Mouse (Mus musculus): ENCODE measurements around the gene Mfng. TPM values are rescaled to one million over a fixed set of nuclear protein-coding genes. Genes with fewer than 3 reads are reported as not detected.
A peak's percentile ranks its signal among the peaks of the same experiment; 100 is the strongest.

Gene Mfng
- polyA plus RNA-seq, 1 experiment from 2014 or later: 61.8 TPM

DNA sequence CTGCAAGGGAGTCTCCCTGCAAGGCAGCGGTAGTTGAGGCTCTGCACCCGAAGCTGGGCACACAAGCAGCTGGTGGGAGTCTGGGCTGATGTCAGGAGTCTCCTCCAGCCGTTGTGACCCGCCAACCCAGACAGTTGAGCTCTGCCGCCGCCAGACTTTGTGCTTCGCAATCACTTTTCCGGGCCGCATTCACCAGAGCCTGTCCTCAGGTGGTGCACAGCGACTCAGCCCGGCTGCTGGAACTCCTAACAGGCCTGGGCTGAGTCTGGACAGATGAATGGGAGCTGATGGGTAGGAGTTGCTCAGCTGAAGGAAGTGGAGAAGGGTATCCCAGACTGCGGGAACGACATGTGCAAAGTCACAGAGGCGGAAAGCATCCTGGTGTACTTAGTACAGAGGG, 53.9 kb downstream of the Mfng start:
- H3K36me3 ChIP-seq (ENCODE audit: control insufficient read depth, insufficient read depth, low read length): no peaks in the 10 kb centered on the region
- no peak overlapping the region for H3K9ac ChIP-seq (ENCODE audit: low read length)
- no peak overlapping the region for H3K4me2 ChIP-seq
- H3K9me3 ChIP-seq (ENCODE audit: control insufficient read depth, low read length): no peaks in the 10 kb centered on the region
- H3K4me1 ChIP-seq (ENCODE audit: control insufficient read depth, insufficient read depth, low read length): peaks cover 11% of the 10 kb centered on the region
- no peak overlapping the region for H3K27ac ChIP-seq (ENCODE audit: low read depth, low read length)
- ATAC-seq (ENCODE audit: low FRiP score) (no peak), DNase-seq (ENCODE audit: low spot score, missing footprints) (peak; percentile 92)
- H3K27me3 ChIP-seq (ENCODE audit: control insufficient read depth, insufficient read depth, low read length): peaks cover 44% of the 10 kb centered on the region
- H3K4me3 ChIP-seq (ENCODE audit: low read depth, low read length): no peak overlapping the region
- WGBS: 5% methylated on average over 14 of the region's 14 CpGs

- ATAC-seq (ENCODE audit: low FRiP score): peak; percentile 38; the same call in 1 of the 2 replicates
- H3K36me3 ChIP-seq (ENCODE audit: control insufficient read depth, insufficient read depth, low read length): no peaks in the 10 kb centered on the region
- H3K9me3 ChIP-seq (ENCODE audit: control insufficient read depth, low read length): no peaks in the 10 kb centered on the region
- DNase-seq (ENCODE audit: low spot score, missing footprints): peak; percentile 93
- peak within 1 kb of the TSS; percentile 47 for H3K4me3 ChIP-seq (ENCODE audit: low read depth, low read length)
- 2% methylated on average over 87 of the region's 89 CpGs for WGBS
- peak within 1 kb of the TSS; percentile 56 for H3K9ac ChIP-seq (ENCODE audit: low read length)
- peak within 1 kb of the TSS; percentile 92 for H3K4me2 ChIP-seq
- peaks cover 51% of the 10 kb centered on the region for H3K27me3 ChIP-seq (ENCODE audit: control insufficient read depth, insufficient read depth, low read length)
- H3K27ac ChIP-seq (ENCODE audit: low read depth, low read length): no peak within 1 kb of the TSS
- peaks cover 11% of the 10 kb centered on the region for H3K4me1 ChIP-seq (ENCODE audit: control insufficient read depth, insufficient read depth, low read length)
Observed at GRCm38 (mm10) chr15:78718290-78719250, 54.7 kb downstream of the Mfng start, which contains the start of gene Elfn2. Gene Elfn2 (minus strand): TSS chr15:78718771.

- H3K4me2 ChIP-seq: no peak overlapping the region
- H3K27ac ChIP-seq (ENCODE audit: low read depth, low read length): no peak overlapping the region
- no peak overlapping the region for H3K4me3 ChIP-seq (ENCODE audit: low read depth, low read length)
- no peaks in the 10 kb centered on the region for H3K36me3 ChIP-seq (ENCODE audit: control insufficient read depth, insufficient read depth, low read length)
- peaks cover 21% of the 10 kb centered on the region for H3K4me1 ChIP-seq (ENCODE audit: control insufficient read depth, insufficient read depth, low read length)
- WGBS: 54% methylated on average over 13 of the region's 13 CpGs
- no peak overlapping the region for H3K9ac ChIP-seq (ENCODE audit: low read length)
- ATAC-seq (ENCODE audit: low FRiP score) (no peak), DNase-seq (ENCODE audit: low spot score, missing footprints) (no peak)
- no peaks in the 10 kb centered on the region for H3K9me3 ChIP-seq (ENCODE audit: control insufficient read depth, low read length)
- H3K27me3 ChIP-seq (ENCODE audit: control insufficient read depth, insufficient read depth, low read length): peaks cover 65% of the 10 kb centered on the region
Observed at GRCm38 (mm10) chr15:78716936-78717335, 56.3 kb downstream of the Mfng start.

DNA sequence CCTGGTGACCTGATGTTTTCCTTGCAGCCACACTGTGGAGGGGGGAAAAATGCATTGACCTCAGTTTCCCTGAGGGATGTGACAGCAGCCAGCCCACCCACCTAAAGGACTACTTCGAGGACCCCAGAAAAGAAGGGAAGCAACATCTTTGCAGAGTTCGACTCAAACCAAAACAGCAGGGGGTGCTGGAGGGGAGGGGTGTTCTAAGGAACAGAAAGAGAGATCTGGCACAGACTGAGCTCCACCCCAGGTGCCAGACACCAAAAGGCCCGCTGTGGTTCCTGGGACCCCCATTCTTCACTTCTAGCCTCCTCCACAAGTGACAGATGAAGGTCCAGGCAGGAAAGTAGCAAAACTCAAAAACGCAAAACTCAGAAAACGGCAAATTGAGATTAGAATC, 57.4 kb downstream of the Mfng start:
- Histone ChIP-seq H3K27me3 (ENCODE audit: control insufficient read depth, insufficient read depth, low read length) (peaks cover 72% of the 10 kb centered on the region), H3K4me2 (no peak overlapping the region), H3K36me3 (ENCODE audit: control insufficient read depth, insufficient read depth, low read length) (no peaks in the 10 kb centered on the region), H3K9me3 (ENCODE audit: control insufficient read depth, low read length) (no peaks in the 10 kb centered on the region), H3K4me1 (ENCODE audit: control insufficient read depth, insufficient read depth, low read length) (peaks cover 21% of the 10 kb centered on the region), H3K27ac (ENCODE audit: low read depth, low read length) (no peak overlapping the region), H3K9ac (ENCODE audit: low read length) (no peak overlapping the region), H3K4me3 (ENCODE audit: low read depth, low read length) (no peak overlapping the region)
- 60% methylated on average over 5 of the region's 5 CpGs for WGBS
- no peak for DNase-seq (ENCODE audit: low spot score, missing footprints)
- no peak for ATAC-seq (ENCODE audit: low FRiP score)

- DNase-seq (ENCODE audit: low spot score, missing footprints) (no peak), ATAC-seq (ENCODE audit: low FRiP score) (no peak)
- Histone ChIP-seq H3K4me3 (ENCODE audit: low read depth, low read length) (no peak overlapping the region), H3K4me2 (no peak overlapping the region), H3K9ac (ENCODE audit: low read length) (no peak overlapping the region), H3K36me3 (ENCODE audit: control insufficient read depth, insufficient read depth, low read length) (no peaks in the 10 kb centered on the region), H3K9me3 (ENCODE audit: control insufficient read depth, low read length) (no peaks in the 10 kb centered on the region), H3K4me1 (ENCODE audit: control insufficient read depth, insufficient read depth, low read length) (peaks cover 22% of the 10 kb centered on the region), H3K27ac (ENCODE audit: low read depth, low read length) (no peak overlapping the region), H3K27me3 (ENCODE audit: control insufficient read depth, insufficient read depth, low read length) (peaks cover 58% of the 10 kb centered on the region)
- 88% methylated on average over 7 of the region's 7 CpGs for WGBS
Observed at GRCm38 (mm10) chr15:78713751-78714150, 59.5 kb downstream of the Mfng start.

- WGBS: 9% methylated on average over 53 of the region's 53 CpGs
- peak overlapping the region; percentile 40 for H3K4me2 ChIP-seq
- H3K9me3 ChIP-seq (ENCODE audit: control insufficient read depth, low read length): no peaks in the 10 kb centered on the region
- H3K4me1 ChIP-seq (ENCODE audit: control insufficient read depth, insufficient read depth, low read length): peaks cover 15% of the 10 kb centered on the region
- H3K27ac ChIP-seq (ENCODE audit: low read depth, low read length): no peak overlapping the region
- H3K27me3 ChIP-seq (ENCODE audit: control insufficient read depth, insufficient read depth, low read length): peaks cover 46% of the 10 kb centered on the region
- ATAC-seq (ENCODE audit: low FRiP score): peak; percentile 46
- H3K36me3 ChIP-seq (ENCODE audit: control insufficient read depth, insufficient read depth, low read length): no peaks in the 10 kb centered on the region
- peak; percentile 90 for DNase-seq (ENCODE audit: low spot score, missing footprints)
- no peak overlapping the region for H3K9ac ChIP-seq (ENCODE audit: low read length)
- peak overlapping the region; percentile 20 for H3K4me3 ChIP-seq (ENCODE audit: low read depth, low read length)
Observed at GRCm38 (mm10) chr15:78712335-78713258, 60.7 kb downstream of the Mfng start.

GRCm38 (mm10) chr15:78711935-78712334, 61.3 kb downstream of the Mfng start:
- WGBS: 76% methylated on average over 7 of the region's 7 CpGs

DNA sequence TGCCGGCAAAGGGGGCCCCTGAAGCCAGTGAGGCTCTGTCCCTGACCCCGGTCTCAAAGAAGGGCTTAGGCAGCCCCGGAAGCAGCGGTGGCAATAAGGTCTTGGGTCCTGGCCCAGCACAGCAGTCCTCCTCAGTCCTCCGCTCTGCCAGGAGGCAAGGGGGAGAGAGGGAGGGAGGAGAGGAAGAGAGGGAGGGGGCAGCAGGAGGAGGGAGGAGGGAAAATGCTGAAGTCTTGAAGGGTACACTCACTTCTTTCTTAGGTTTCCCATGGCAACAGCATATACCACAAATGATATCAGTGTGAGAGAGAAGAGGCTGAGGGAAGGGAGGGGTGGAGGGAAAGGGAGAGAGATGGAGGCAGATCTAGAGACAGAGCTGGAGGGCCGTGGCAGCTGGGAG, 62.6 kb downstream of the Mfng start:
- Histone ChIP-seq H3K9ac (ENCODE audit: low read length) (no peak overlapping the region), H3K9me3 (ENCODE audit: control insufficient read depth, low read length) (no peaks in the 10 kb centered on the region), H3K4me2 (no peak overlapping the region), H3K4me3 (ENCODE audit: low read depth, low read length) (no peak overlapping the region), H3K36me3 (ENCODE audit: control insufficient read depth, insufficient read depth, low read length) (no peaks in the 10 kb centered on the region), H3K27me3 (ENCODE audit: control insufficient read depth, insufficient read depth, low read length) (peaks cover 33% of the 10 kb centered on the region), H3K4me1 (ENCODE audit: control insufficient read depth, insufficient read depth, low read length) (peaks cover 15% of the 10 kb centered on the region), H3K27ac (ENCODE audit: low read depth, low read length) (no peak overlapping the region)
- no peak for DNase-seq (ENCODE audit: low spot score, missing footprints)
- WGBS: 46% methylated on average over 6 of the region's 6 CpGs
- ATAC-seq (ENCODE audit: low FRiP score): peak; percentile 43

More at GRCm38 (mm10) chr15:78711935-78712334, 61.3 kb downstream of the Mfng start:
- DNase-seq (ENCODE audit: low spot score, missing footprints) (no peak), ATAC-seq (ENCODE audit: low FRiP score) (no peak)
- H3K27me3 ChIP-seq (ENCODE audit: control insufficient read depth, insufficient read depth, low read length): peaks cover 40% of the 10 kb centered on the region
- H3K4me1 ChIP-seq (ENCODE audit: control insufficient read depth, insufficient read depth, low read length): peaks cover 15% of the 10 kb centered on the region
- H3K36me3 ChIP-seq (ENCODE audit: control insufficient read depth, insufficient read depth, low read length): no peaks in the 10 kb centered on the region
- no peak overlapping the region for H3K4me2 ChIP-seq
- H3K27ac ChIP-seq (ENCODE audit: low read depth, low read length): no peak overlapping the region
- H3K9me3 ChIP-seq (ENCODE audit: control insufficient read depth, low read length): no peaks in the 10 kb centered on the region
- no peak overlapping the region for H3K9ac ChIP-seq (ENCODE audit: low read length)
- no peak overlapping the region for H3K4me3 ChIP-seq (ENCODE audit: low read depth, low read length)

Measured in midbrain, embryonic 11.5 days (tissue).